Mouse (Mus musculus): Measurements from ENCODE around the gene Gm1979. TPM values are rescaled to one million over a fixed set of nuclear protein-coding genes. Genes with fewer than 3 reads are reported as not detected.
"Not testable (repeated sequence)": the region's sequence is repeated elsewhere in the genome, so short reads cannot be mapped to it uniquely, and the experiment has no call there.

Gm1979 gene
- not detected for total RNA-seq (2021)

GRCm38 (mm10) chr5:26004698-26005097, at the start of gene Gm1979:
Gene Gm1979 (minus strand): TSS chr5:26004798.
- DNase-seq: not testable (repeated sequence)

DNA sequence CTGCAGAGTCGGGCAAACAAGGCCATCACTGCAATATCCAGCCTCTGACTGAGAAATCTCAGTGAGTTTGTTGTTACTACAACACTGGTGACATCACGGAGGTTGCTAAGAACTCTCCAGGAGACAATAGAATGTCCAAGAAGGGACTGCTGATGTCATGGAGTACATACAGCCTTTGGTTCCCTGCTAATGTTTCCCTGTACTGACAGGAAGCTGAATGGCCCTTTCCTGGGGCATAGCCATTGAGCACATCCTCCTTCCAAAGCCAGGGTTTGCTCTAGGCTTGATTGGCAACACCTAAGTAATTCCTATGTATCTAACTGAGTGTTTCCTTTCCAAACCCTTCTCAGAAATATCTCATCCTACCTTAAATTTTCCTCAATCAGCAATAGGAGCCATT, 34.9 kb upstream of the Gm1979 start, which contains the start of gene Speer4a:
TSS of gene Speer4a (minus strand) at position 101 of the 400 bp plus-strand sequence.
- not testable (repeated sequence) for DNase-seq

- DNase-seq: not testable (repeated sequence)
Measured at GRCm38 (mm10) chr5:26022816-26023215, 18.2 kb upstream of the Gm1979 start, which contains the start of gene Gm5862. Gene Gm5862 (minus strand): TSS chr5:26022916.

- DNase-seq: not testable (repeated sequence)
Measured at GRCm38 (mm10) chr5:26007697-26008096, 3.1 kb upstream of the Gm1979 start.

DNA sequence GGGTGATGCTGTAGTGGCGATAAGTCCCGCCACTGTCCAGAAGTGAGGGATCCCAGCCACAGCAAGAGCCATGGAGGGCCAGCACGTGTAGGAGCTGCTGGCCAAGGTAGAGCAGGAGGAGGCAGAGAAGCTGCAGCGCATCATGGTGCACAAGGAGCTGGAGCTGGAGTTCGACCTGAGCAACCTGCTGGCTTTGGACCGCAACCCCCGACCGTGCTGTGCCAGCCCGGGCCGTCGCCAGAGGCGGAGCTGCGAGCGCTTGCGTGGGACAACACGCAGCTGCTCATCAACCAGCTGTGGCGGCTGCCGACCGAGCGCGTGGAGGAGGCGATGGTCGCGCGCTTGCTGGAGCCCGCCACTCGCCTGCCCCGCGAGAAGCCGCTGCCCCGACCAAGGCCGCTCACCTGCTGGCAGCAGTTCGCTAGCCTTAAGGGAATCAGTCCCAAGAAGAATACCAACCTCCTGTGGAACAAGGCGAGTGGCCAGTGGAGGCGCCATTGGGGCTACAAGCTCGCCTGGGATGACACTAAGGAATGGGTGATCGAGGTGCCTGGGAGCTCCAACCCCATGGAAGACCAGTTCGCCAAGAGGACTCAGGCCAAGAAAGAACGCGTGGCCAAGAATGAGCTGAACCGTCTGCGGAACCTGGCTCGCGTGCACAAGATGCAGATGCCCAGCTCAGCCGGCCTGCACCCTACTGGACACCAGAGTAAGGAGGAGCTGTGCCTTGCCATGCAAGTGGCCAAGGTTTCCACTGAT, 2.5 kb upstream of the Gm1979 start:
- peak; percentile 5 for DNase-seq

GRCm38 (mm10) chr5:25988550-25988949, 16.0 kb downstream of the Gm1979 start, which contains the start of gene Gm21698:
Gene Gm21698 (minus strand): TSS chr5:25988650.
- not testable (repeated sequence) for DNase-seq

DNA sequence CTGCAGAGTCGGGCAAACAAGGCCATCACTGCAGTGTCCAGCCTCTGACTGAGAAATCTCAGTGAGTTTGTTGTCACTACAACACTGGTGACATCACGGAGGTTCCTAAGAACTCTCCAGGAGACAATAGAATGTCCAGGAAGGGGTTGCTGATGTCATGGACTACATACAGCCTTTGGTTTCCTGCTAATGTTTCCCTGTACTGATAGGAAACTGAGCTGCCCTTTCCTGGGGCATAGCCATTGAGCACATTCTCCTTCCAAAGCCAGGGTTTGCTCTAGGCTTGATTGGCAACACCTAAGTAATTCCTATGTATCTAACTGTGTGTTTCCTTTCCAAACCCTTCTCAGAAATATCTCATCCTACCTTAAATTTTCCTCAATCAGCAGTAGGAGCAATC, 32.0 kb downstream of the Gm1979 start, which contains the start of gene Gm21680:
TSS of gene Gm21680 (minus strand) at position 101 of the 400 bp plus-strand sequence.
- not testable (repeated sequence) for DNase-seq

DNA sequence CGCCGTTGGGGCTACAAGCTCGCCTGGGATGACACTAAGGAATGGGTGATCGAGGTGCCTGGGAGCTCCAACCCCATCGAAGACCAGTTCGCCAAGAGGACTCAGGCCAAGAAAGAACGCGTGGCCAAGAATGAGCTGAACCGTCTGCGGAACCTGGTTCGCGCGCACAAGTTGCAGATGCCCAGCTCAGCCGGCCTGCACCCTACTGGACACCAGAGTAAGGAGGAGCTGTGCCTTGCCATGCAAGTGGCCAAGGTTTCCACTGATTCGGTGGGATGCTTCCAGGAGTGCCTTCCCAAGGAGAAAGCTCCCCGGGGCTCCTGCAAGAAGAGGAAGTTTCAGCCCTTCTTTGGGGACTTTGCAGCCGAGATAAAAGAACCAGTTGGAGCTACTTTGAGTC, 47.5 kb downstream of the Gm1979 start:
- DNase-seq: not testable (repeated sequence)

DNA sequence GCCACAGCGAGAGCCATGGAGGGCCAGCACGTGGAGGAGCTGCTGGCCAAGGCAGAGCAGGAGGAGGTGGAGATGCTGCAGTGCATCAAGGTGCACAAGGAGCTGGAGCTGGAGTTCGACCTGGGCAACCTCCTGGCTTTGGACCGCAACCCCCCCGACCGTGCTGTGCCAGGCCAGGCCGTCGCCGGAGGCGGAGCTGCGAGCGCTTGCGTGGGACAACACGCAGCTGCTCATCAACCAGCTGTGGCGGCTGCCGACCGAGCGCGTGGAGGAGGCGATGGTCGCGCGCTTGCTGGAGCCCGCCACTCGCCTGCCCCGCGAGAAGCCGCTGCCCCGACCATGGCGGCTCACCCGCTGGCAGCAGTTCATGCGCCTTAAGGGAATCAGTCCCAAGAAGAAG, 48.0 kb downstream of the Gm1979 start:
- not testable (repeated sequence) for DNase-seq

GRCm38 (mm10) chr5:25954317-25954716, 50.3 kb downstream of the Gm1979 start, which contains the start of gene Gm21671:
Gene Gm21671 (minus strand): TSS chr5:25954417.
- not testable (repeated sequence) for DNase-seq

Other genes with a start within 250 kb of the Gm1979 start
- gene Actr3b, start 244.8 kb downstream of the Gm1979 start, total RNA-seq (2021): 10 to 100 TPM; 18.2 to 20.3 TPM
- not detected for gene Gm21663, start 62.4 kb downstream of the Gm1979 start, total RNA-seq (2021)
- gene Gm21671, start 50.4 kb downstream of the Gm1979 start, total RNA-seq (2021): not detected
- not detected for gene Gm21680, start 32.1 kb downstream of the Gm1979 start, total RNA-seq (2021)
- not detected for gene Gm21698, start 16.1 kb downstream of the Gm1979 start, total RNA-seq (2021)
- not detected for gene Gm5862, start 18.1 kb upstream of the Gm1979 start, total RNA-seq (2021)
- not detected for gene Speer4a, start 34.8 kb upstream of the Gm1979 start, total RNA-seq (2021)
- gene Gm7347, start 53.8 kb upstream of the Gm1979 start, total RNA-seq (2021): not detected
- not detected for gene Gm10471, start 84.5 kb upstream of the Gm1979 start, total RNA-seq (2021)
- not detected for gene 5031410I06Rik, start 100.6 kb upstream of the Gm1979 start, total RNA-seq (2021)
- gene Gm10220, start 116.6 kb upstream of the Gm1979 start, total RNA-seq (2021): not detected

Measured in heart, postnatal 4 days (tissue).